Mouse (Mus musculus) testis, adult 2 months (tissue): ENCODE measurements around the gene Disp2.

Experiments used
- CTCF ChIP-seq: fragments of 200-500 bp; IDR thresholded peaks from 2 replicates; pipeline ENCODE4 v1.5.1; 2012; ENCODE audit warnings: low read depth, mild to moderate bottlenecking, inconsistent platforms, low read length, moderate library complexity; ENCODE audit not compliant: control insufficient read depth, insufficient read depth, insufficient replicate concordance
- POLR2A ChIP-seq: fragments of 200-500 bp; IDR thresholded peaks from 2 replicates; pipeline ENCODE4 v1.6.1; 2012; ENCODE audit warnings: low read depth, mild to moderate bottlenecking, inconsistent platforms, low read length, moderate library complexity; ENCODE audit not compliant: control insufficient read depth

- no peak for TF ChIP-seq CTCF
- TF ChIP-seq POLR2A: no peak
Observed at GRCm38 (mm10) chr2:118731981-118732380, 47.5 kb upstream of the Disp2 start.
